Mouse (Mus musculus) lung, embryonic 15.5 days (tissue): Measurements from ENCODE around the gene Flt3l. TPM values are rescaled to one million over a fixed set of nuclear protein-coding genes. Genes with fewer than 3 reads are reported as not detected.
A peak's percentile ranks its signal among the peaks of the same experiment; 100 is the strongest.

ENCODE experiments used
- ATAC-seq: fragments of 200-750 bp; cut with Nextera tagmentation; 2 replicates; pipeline ENCODE4 v1.8.0; 2017; ENCODE audit warnings: moderate number of reproducible peaks, borderline replicate concordance; ENCODE audit not compliant: low FRiP score, low TSS enrichment; ENCODE audit errors: extremely low read depth
- H3K27ac ChIP-seq: fragments of 300-500 bp; sonication (generic); 2 replicates; pipeline ENCODE4 v1.5.1; 2015; ENCODE audit warnings: moderate library complexity, mild to moderate bottlenecking, inconsistent platforms
- H3K27me3 ChIP-seq: fragments of 300-500 bp; sonication (generic); 2 replicates; pipeline ENCODE4 v1.6.1; 2015; ENCODE audit warnings: inconsistent platforms
- H3K36me3 ChIP-seq: fragments of 300-500 bp; sonication (generic); 2 replicates; pipeline ENCODE4 v1.6.1; 2015; ENCODE audit warnings: inconsistent platforms
- H3K4me1 ChIP-seq: fragments of 300-500 bp; sonication (generic); 2 replicates; pipeline ENCODE4 v1.6.1; 2015; ENCODE audit warnings: inconsistent platforms
- H3K4me2 ChIP-seq: fragments of 300-500 bp; sonication (generic); 2 replicates; pipeline ENCODE4 v1.6.1; 2015; ENCODE audit warnings: inconsistent platforms, mild to moderate bottlenecking, moderate library complexity
- H3K4me3 ChIP-seq: fragments of 300-500 bp; sonication (generic); 2 replicates; pipeline ENCODE4 v1.5.1; 2015; ENCODE audit warnings: mild to moderate bottlenecking, inconsistent platforms
- H3K9ac ChIP-seq: fragments of 300-500 bp; sonication (generic); 2 replicates; pipeline ENCODE4 v1.6.1; 2015; ENCODE audit warnings: inconsistent platforms
- H3K9me3 ChIP-seq: fragments of 300-500 bp; sonication (generic); 2 replicates; pipeline ENCODE4 v1.6.1; 2016; ENCODE audit warnings: inconsistent platforms
- WGBS: fragments of 180-500 bp; shearing (Covaris S2); methylation state at CpG from one replicate; pipeline ENCODE4 v1.1.7; 2015; 5-methylcytosine and 5-hydroxymethylcytosine counted together
- polyA plus RNA-seq: library from polyadenylated mRNA; unstranded; fragments of >200 nt; fragmentation: Nextera tagmentation; extraction: Ambion mirVana; gene quantifications from 2 replicates; pipeline ENCODE4 v1.2.1, GENCODE M21; 2015

The Flt3l gene
- polyA plus RNA-seq, 1 experiment from 2014 or later, result 1.5 TPM

- Histone ChIP-seq H3K9ac (no peak overlapping the region), H3K9me3 (no peaks in the 10 kb centered on the region), H3K27me3 (peaks cover 52% of the 10 kb centered on the region), H3K4me3 (peak overlapping the region; percentile 38), H3K27ac (no peak overlapping the region), H3K4me1 (peaks cover 10% of the 10 kb centered on the region), H3K4me2 (peak overlapping the region; percentile 73), H3K36me3 (peaks cover 25% of the 10 kb centered on the region; the same call in 1 of the 2 replicates)
- 24% methylated on average over 6 of the region's 6 CpGs for WGBS
- peak; percentile 25; the same call in 1 of the 2 replicates for ATAC-seq
Measured at GRCm38 (mm10) chr7:45162551-45162950, 26.3 kb upstream of the Flt3l start.

- H3K36me3 ChIP-seq, result peaks cover 25% of the 10 kb centered on the region; the same call in 1 of the 2 replicates
- peak; percentile 89 for ATAC-seq
- H3K4me2 ChIP-seq, result peak overlapping the region; percentile 73
- peak overlapping the region; percentile 38 for H3K4me3 ChIP-seq
- no peak overlapping the region for H3K27ac ChIP-seq
- peaks cover 10% of the 10 kb centered on the region for H3K4me1 ChIP-seq
- WGBS, result 4% methylated on average over 35 of the region's 35 CpGs
- H3K27me3 ChIP-seq, result peaks cover 45% of the 10 kb centered on the region
- no peak overlapping the region for H3K9ac ChIP-seq
- no peaks in the 10 kb centered on the region for H3K9me3 ChIP-seq
Measured at GRCm38 (mm10) chr7:45161612-45162473, 25.6 kb upstream of the Flt3l start.

GRCm38 (mm10) chr7:45160866-45161265 lies 24.6 kb upstream of the Flt3l start:
- H3K4me2 ChIP-seq, result no peak overlapping the region
- H3K9me3 ChIP-seq, result no peaks in the 10 kb centered on the region
- peaks cover 25% of the 10 kb centered on the region; the same call in 1 of the 2 replicates for H3K36me3 ChIP-seq
- no peak overlapping the region for H3K27ac ChIP-seq
- peaks cover 10% of the 10 kb centered on the region for H3K4me1 ChIP-seq
- H3K27me3 ChIP-seq, result peaks cover 35% of the 10 kb centered on the region
- no peak overlapping the region for H3K4me3 ChIP-seq
- WGBS, result 86% methylated on average over 3 of the region's 3 CpGs
- H3K9ac ChIP-seq, result no peak overlapping the region
- ATAC-seq, result no peak

GRCm38 (mm10) chr7:45160316-45160800 lies 24.1 kb upstream of the Flt3l start:
- Histone ChIP-seq H3K4me2 (no peak overlapping the region), H3K4me1 (peaks cover 13% of the 10 kb centered on the region), H3K36me3 (peaks cover 25% of the 10 kb centered on the region; the same call in 1 of the 2 replicates), H3K27me3 (peaks cover 30% of the 10 kb centered on the region), H3K4me3 (no peak overlapping the region), H3K9me3 (no peaks in the 10 kb centered on the region), H3K27ac (no peak overlapping the region), H3K9ac (no peak overlapping the region)
- 93% methylated on average over 6 of the region's 6 CpGs for WGBS
- no peak for ATAC-seq

- 91% methylated on average over 6 of the region's 6 CpGs for WGBS
- Histone ChIP-seq H3K27ac (no peak overlapping the region), H3K9ac (no peak overlapping the region), H3K27me3 (peaks cover 17% of the 10 kb centered on the region), H3K9me3 (no peaks in the 10 kb centered on the region), H3K4me2 (no peak overlapping the region), H3K36me3 (peaks cover 25% of the 10 kb centered on the region; the same call in 1 of the 2 replicates), H3K4me3 (no peak overlapping the region), H3K4me1 (peaks cover 18% of the 10 kb centered on the region)
- ATAC-seq, result no peak
Measured at GRCm38 (mm10) chr7:45158991-45159390, 22.8 kb upstream of the Flt3l start.

- Histone ChIP-seq H3K36me3 (peaks cover 25% of the 10 kb centered on the region; the same call in 1 of the 2 replicates), H3K9ac (no peak overlapping the region), H3K4me2 (no peak overlapping the region), H3K4me1 (peaks cover 19% of the 10 kb centered on the region), H3K4me3 (no peak overlapping the region), H3K9me3 (no peaks in the 10 kb centered on the region), H3K27ac (no peak overlapping the region), H3K27me3 (peaks cover 1% of the 10 kb centered on the region)
- 79% methylated on average over 14 of the region's 14 CpGs for WGBS
- no peak for ATAC-seq
Measured at GRCm38 (mm10) chr7:45157459-45157858, 21.2 kb upstream of the Flt3l start.

GRCm38 (mm10) chr7:45156206-45156605 lies 20.0 kb upstream of the Flt3l start:
- Histone ChIP-seq H3K27ac (no peak overlapping the region), H3K36me3 (peaks cover 25% of the 10 kb centered on the region; the same call in 1 of the 2 replicates), H3K4me1 (peaks cover 25% of the 10 kb centered on the region), H3K9me3 (no peaks in the 10 kb centered on the region), H3K4me2 (no peak overlapping the region), H3K27me3 (no peaks in the 10 kb centered on the region), H3K4me3 (no peak overlapping the region), H3K9ac (no peak overlapping the region)
- 89% methylated on average over 15 of the region's 15 CpGs for WGBS
- no peak for ATAC-seq

GRCm38 (mm10) chr7:45155590-45155989 lies 19.4 kb upstream of the Flt3l start:
- Histone ChIP-seq H3K9ac (no peak overlapping the region), H3K4me1 (peaks cover 32% of the 10 kb centered on the region), H3K4me3 (no peak overlapping the region), H3K27ac (no peak overlapping the region), H3K36me3 (peaks cover 25% of the 10 kb centered on the region; the same call in 1 of the 2 replicates), H3K9me3 (no peaks in the 10 kb centered on the region), H3K4me2 (peak overlapping the region; percentile 83; the same call in 1 of the 2 replicates), H3K27me3 (no peaks in the 10 kb centered on the region)
- WGBS, result 80% methylated on average over 9 of the region's 9 CpGs
- no peak for ATAC-seq

- no peaks in the 10 kb centered on the region for H3K9me3 ChIP-seq
- peak; percentile 1; the same call in 1 of the 2 replicates for ATAC-seq
- H3K4me1 ChIP-seq, result peaks cover 37% of the 10 kb centered on the region
- no peak overlapping the region for H3K9ac ChIP-seq
- peak overlapping the region; percentile 87 for H3K4me3 ChIP-seq
- peaks cover 19% of the 10 kb centered on the region; the same call in 1 of the 2 replicates for H3K36me3 ChIP-seq
- H3K4me2 ChIP-seq, result peak overlapping the region; percentile 83
- peak overlapping the region; percentile 98 for H3K27ac ChIP-seq
- H3K27me3 ChIP-seq, result no peaks in the 10 kb centered on the region
- WGBS, result 73% methylated on average over 12 of the region's 12 CpGs
Measured at GRCm38 (mm10) chr7:45154993-45155514, 18.8 kb upstream of the Flt3l start.

- Histone ChIP-seq H3K27me3 (no peaks in the 10 kb centered on the region), H3K4me1 (peaks cover 39% of the 10 kb centered on the region), H3K9me3 (no peaks in the 10 kb centered on the region), H3K36me3 (peaks cover 13% of the 10 kb centered on the region; the same call in 1 of the 2 replicates), H3K27ac (peak within 1 kb of the TSS; percentile 98), H3K4me2 (peak within 1 kb of the TSS; percentile 83), H3K4me3 (peak within 1 kb of the TSS; percentile 87), H3K9ac (peak within 1 kb of the TSS; percentile 87)
- WGBS, result 3% methylated on average over 69 of the region's 69 CpGs
- ATAC-seq, result peak; percentile 95
Measured at GRCm38 (mm10) chr7:45154096-45154992, 18.1 kb upstream of the Flt3l start, which contains the start of the genes Pih1d1 and Aldh16a1. Pih1d1 (plus strand) TSS chr7:45154303. Aldh16a1 (minus strand) TSS chr7:45154584.

- Histone ChIP-seq H3K9me3 (no peaks in the 10 kb centered on the region), H3K36me3 (0 out of 2 replicates have a peak, but pooled peaks cover 5% of the 10 kb centered on the region), H3K4me3 (peak overlapping the region; percentile 87), H3K9ac (peak overlapping the region; percentile 87), H3K27ac (peak overlapping the region; percentile 98), H3K27me3 (no peaks in the 10 kb centered on the region), H3K4me2 (peak overlapping the region; percentile 83), H3K4me1 (peaks cover 46% of the 10 kb centered on the region)
- no peak for ATAC-seq
- whole genome bisulfite sequencing, result under 1% methylated on average over 5 of the region's 5 CpGs
Measured at GRCm38 (mm10) chr7:45153586-45153985, 17.4 kb upstream of the Flt3l start.
